Mouse (Mus musculus) neural tube, embryonic 14.5 days (tissue): ENCODE measurements around the gene Tfb1m. TPM values are rescaled to one million over a fixed set of nuclear protein-coding genes. Genes with fewer than 3 reads are reported as not detected.
A peak's percentile ranks its signal among the peaks of the same experiment; 100 is the strongest.

Experiments used
- ATAC-seq: fragments of 200-750 bp; cut with Nextera tagmentation; 2 replicates; pipeline ENCODE4 v1.8.0; 2017; ENCODE audit warnings: low read depth, mild to moderate bottlenecking, moderate TSS enrichment, moderate library complexity
- H3K27ac ChIP-seq: fragments of 300-500 bp; sonication (generic); 2 replicates; pipeline ENCODE4 v1.5.1; 2014; ENCODE audit warnings: low read depth, mild to moderate bottlenecking, control low read depth, low read length, moderate library complexity, mixed read lengths
- H3K27me3 ChIP-seq: fragments of 300-500 bp; sonication (generic); 2 replicates; pipeline ENCODE4 v1.6.1; 2014; ENCODE audit warnings: low read length; ENCODE audit not compliant: control insufficient read depth, insufficient read depth
- H3K36me3 ChIP-seq: fragments of 300-500 bp; sonication (generic); 2 replicates; pipeline ENCODE4 v1.6.1; 2014; ENCODE audit warnings: low read length, mixed read lengths; ENCODE audit not compliant: control insufficient read depth, insufficient read depth
- H3K4me1 ChIP-seq: fragments of 300-500 bp; sonication (generic); 2 replicates; pipeline ENCODE4 v1.6.1; 2014; ENCODE audit warnings: low read length; ENCODE audit not compliant: control insufficient read depth, insufficient read depth
- H3K4me2 ChIP-seq: fragments of 300-500 bp; sonication (generic); 2 replicates; pipeline ENCODE4 v1.6.1; 2014; ENCODE audit warnings: mild to moderate bottlenecking, low read depth, low read length, control low read depth
- H3K4me3 ChIP-seq: fragments of 300-500 bp; sonication (generic); 2 replicates; pipeline ENCODE4 v1.5.1; 2014; ENCODE audit warnings: low read depth, low read length, control low read depth, mixed read lengths
- H3K9ac ChIP-seq: fragments of 300-500 bp; sonication (generic); replicated peaks from 2 replicates; pipeline ENCODE4 v1.6.1; 2014; ENCODE audit warnings: low read depth, mild to moderate bottlenecking, control low read depth, low read length, mixed read lengths
- H3K9me3 ChIP-seq: fragments of 300-500 bp; sonication (generic); 2 replicates; pipeline ENCODE4 v1.6.1; 2016; ENCODE audit warnings: low read length; ENCODE audit not compliant: control insufficient read depth
- WGBS: fragments of 180-500 bp; shearing (Covaris S2); extraction: QIAGEN DNeasy Blood & Tissue Kit; methylation state at CpG from one replicate; pipeline ENCODE4 v1.1.7; 2014; 5-methylcytosine and 5-hydroxymethylcytosine counted together
- polyA plus RNA-seq: library from polyadenylated mRNA; unstranded; fragments of >200 nt; fragmentation: Nextera tagmentation; extraction: Ambion mirVana; gene quantifications from 2 replicates; pipeline ENCODE4 v1.2.1, GENCODE M21; 2014

Tfb1m gene
- 14.7 and 15.7 TPM in 2 replicates for polyA plus RNA-seq

GRCm38 (mm10) chr17:3557331-3558311 lies at the start of gene Tfb1m:
Tfb1m (minus strand) TSS chr17:3557781.
- H3K27ac ChIP-seq = peak within 1 kb of the TSS; percentile 86
- no peaks in the 10 kb centered on the region for H3K9me3 ChIP-seq
- WGBS = 1% methylated on average over 60 of the region's 60 CpGs
- H3K9ac ChIP-seq = peak within 1 kb of the TSS; percentile 52
- H3K27me3 ChIP-seq = no peaks in the 10 kb centered on the region
- peak within 1 kb of the TSS; percentile 57 for H3K4me3 ChIP-seq
- H3K4me1 ChIP-seq = peaks cover 10% of the 10 kb centered on the region; the same call in 1 of the 2 replicates
- H3K36me3 ChIP-seq = no peaks in the 10 kb centered on the region
- H3K4me2 ChIP-seq = peak within 1 kb of the TSS; percentile 54
- ATAC-seq = peak; percentile 100

GRCm38 (mm10) chr17:3602954-3603672 lies 45.5 kb upstream of the Tfb1m start:
- Histone ChIP-seq H3K4me1 (no peaks in the 10 kb centered on the region), H3K9me3 (no peaks in the 10 kb centered on the region), H3K36me3 (no peaks in the 10 kb centered on the region), H3K27me3 (no peaks in the 10 kb centered on the region), H3K9ac (no peak overlapping the region), H3K4me3 (no peak overlapping the region), H3K27ac (no peak overlapping the region), H3K4me2 (no peak overlapping the region)
- ATAC-seq = no peak
- WGBS = 92% methylated on average over 6 of the region's 6 CpGs

GRCm38 (mm10) chr17:3598393-3598792 lies 40.8 kb upstream of the Tfb1m start:
- H3K27me3 ChIP-seq = no peaks in the 10 kb centered on the region
- no peak overlapping the region for H3K27ac ChIP-seq
- H3K4me1 ChIP-seq = no peaks in the 10 kb centered on the region
- H3K36me3 ChIP-seq = no peaks in the 10 kb centered on the region
- H3K4me3 ChIP-seq = no peak overlapping the region
- H3K9ac ChIP-seq = no peak overlapping the region
- WGBS = 82% methylated on average over 1 of the region's 1 CpGs
- no peak overlapping the region for H3K4me2 ChIP-seq
- no peak for ATAC-seq
- H3K9me3 ChIP-seq = no peaks in the 10 kb centered on the region

DNA sequence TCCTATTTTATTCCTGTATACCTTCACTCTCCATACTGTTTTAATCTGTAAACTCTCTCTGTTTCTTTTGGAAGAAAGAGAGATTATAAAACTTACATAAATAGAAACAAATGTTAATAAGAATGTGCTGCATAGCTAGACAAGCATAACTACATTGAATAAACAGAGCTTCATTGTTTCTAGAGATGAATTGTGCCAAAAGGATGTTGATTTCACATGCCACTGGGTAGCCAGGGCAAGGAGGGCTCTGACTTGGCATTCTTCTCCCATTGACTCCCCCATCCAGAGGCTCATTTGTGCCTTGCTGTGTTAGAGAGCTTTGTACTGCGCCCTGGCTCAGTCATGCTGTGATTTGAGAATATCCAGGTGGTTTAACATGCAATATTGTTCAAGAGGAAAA lies 40.3 kb upstream of the Tfb1m start:
- no peaks in the 10 kb centered on the region for H3K9me3 ChIP-seq
- H3K27ac ChIP-seq = no peak overlapping the region
- H3K9ac ChIP-seq = no peak overlapping the region
- no peaks in the 10 kb centered on the region for H3K4me1 ChIP-seq
- no peak overlapping the region for H3K4me2 ChIP-seq
- no peak overlapping the region for H3K4me3 ChIP-seq
- H3K36me3 ChIP-seq = no peaks in the 10 kb centered on the region
- no peaks in the 10 kb centered on the region for H3K27me3 ChIP-seq
- 80% methylated on average over 1 of the region's 1 CpGs for WGBS
- ATAC-seq = no peak

GRCm38 (mm10) chr17:3597130-3597529 lies 39.5 kb upstream of the Tfb1m start:
- Histone ChIP-seq H3K9me3 (no peaks in the 10 kb centered on the region), H3K4me1 (no peaks in the 10 kb centered on the region), H3K9ac (no peak overlapping the region), H3K36me3 (no peaks in the 10 kb centered on the region), H3K27ac (no peak overlapping the region), H3K4me3 (no peak overlapping the region), H3K4me2 (no peak overlapping the region), H3K27me3 (no peaks in the 10 kb centered on the region)
- ATAC-seq = no peak
- WGBS = 66% methylated on average over 1 of the region's 1 CpGs

GRCm38 (mm10) chr17:3570876-3571275 lies 13.3 kb upstream of the Tfb1m start:
- no peak overlapping the region for H3K9ac ChIP-seq
- H3K4me1 ChIP-seq = no peaks in the 10 kb centered on the region
- 6% methylated on average over 12 of the region's 12 CpGs for WGBS
- H3K27ac ChIP-seq = no peak overlapping the region
- H3K4me3 ChIP-seq = no peak overlapping the region
- H3K4me2 ChIP-seq = peak overlapping the region; percentile 30; the same call in 1 of the 2 replicates
- H3K36me3 ChIP-seq = no peaks in the 10 kb centered on the region
- no peaks in the 10 kb centered on the region for H3K27me3 ChIP-seq
- H3K9me3 ChIP-seq = no peaks in the 10 kb centered on the region
- ATAC-seq = no peak

DNA sequence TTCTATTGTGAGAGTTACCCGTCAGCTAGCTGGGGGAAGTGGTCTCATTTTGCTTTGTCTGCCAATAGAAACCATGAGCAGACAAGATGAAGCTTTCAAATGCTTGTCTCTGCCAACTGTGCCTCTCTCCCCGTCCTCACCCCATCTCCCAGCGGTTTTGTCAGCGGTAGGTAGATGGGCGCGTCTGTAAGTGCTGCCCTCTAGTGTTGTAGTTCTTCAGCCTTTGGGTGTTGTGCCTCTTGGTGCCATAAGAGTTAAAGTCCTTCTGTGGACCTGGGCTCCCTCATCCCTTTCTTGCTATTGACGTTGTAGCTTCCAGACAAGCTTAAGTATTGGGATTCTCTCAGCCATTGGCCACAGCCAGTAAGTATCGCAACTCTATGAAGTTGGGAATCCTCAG lies 4.8 kb upstream of the Tfb1m start:
- Histone ChIP-seq H3K9ac (no peak overlapping the region), H3K27me3 (no peaks in the 10 kb centered on the region), H3K4me3 (no peak overlapping the region), H3K4me2 (no peak overlapping the region), H3K4me1 (peaks cover 6% of the 10 kb centered on the region; the same call in 1 of the 2 replicates), H3K9me3 (no peaks in the 10 kb centered on the region), H3K27ac (no peak overlapping the region), H3K36me3 (no peaks in the 10 kb centered on the region)
- WGBS = 51% methylated on average over 8 of the region's 8 CpGs
- ATAC-seq = no peak

DNA sequence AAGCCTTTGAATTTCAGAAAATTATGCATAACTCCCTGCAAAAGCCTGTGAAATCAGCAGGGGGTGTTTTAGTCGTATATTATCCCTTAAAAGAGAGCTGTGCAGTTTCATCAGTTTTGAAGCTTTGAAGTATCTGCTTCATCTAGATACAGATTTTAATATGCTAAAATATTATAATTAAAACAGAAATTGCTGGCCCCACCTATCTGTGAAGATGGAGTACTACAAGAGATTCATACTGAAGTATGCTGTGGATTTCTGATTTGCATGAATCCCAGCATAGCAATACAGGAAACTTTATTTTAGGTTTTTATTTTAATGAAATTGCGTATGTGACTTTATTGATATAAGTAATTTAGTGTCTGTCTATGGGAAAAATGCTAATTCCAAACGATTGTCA lies 3.0 kb upstream of the Tfb1m start:
- Histone ChIP-seq H3K27ac (no peak overlapping the region), H3K9ac (no peak overlapping the region), H3K4me2 (no peak overlapping the region), H3K36me3 (no peaks in the 10 kb centered on the region), H3K9me3 (no peaks in the 10 kb centered on the region), H3K27me3 (no peaks in the 10 kb centered on the region), H3K4me1 (peaks cover 10% of the 10 kb centered on the region; the same call in 1 of the 2 replicates), H3K4me3 (no peak overlapping the region)
- ATAC-seq = no peak
- WGBS = 78% methylated on average over 3 of the region's 3 CpGs
